Mouse (Mus musculus) cerebellum, adult 9-10 months (tissue): ENCODE data around the gene Kcnk12.
A peak's percentile ranks its signal among the peaks of the same experiment; 100 is the strongest.

ENCODE experiments used
- DNase-seq: peaks from one replicate; pipeline ENCODE4 v3.0.0; 2022

The Kcnk12 gene

GRCm38 (mm10) chr17:87785721-87786120 is 12.1 kb downstream of the Kcnk12 start:
- no peak for DNase-seq

- peak; percentile 59 for DNase-seq
Measured at GRCm38 (mm10) chr17:87784911-87785310, 12.9 kb downstream of the Kcnk12 start.

- no peak for DNase-seq
Measured at GRCm38 (mm10) chr17:87784141-87784831, 13.5 kb downstream of the Kcnk12 start.

- no peak for DNase-seq
Measured at GRCm38 (mm10) chr17:87781244-87781643, 16.6 kb downstream of the Kcnk12 start.

- DNase-seq = no peak
Measured at GRCm38 (mm10) chr17:87780164-87780563, 17.6 kb downstream of the Kcnk12 start.

GRCm38 (mm10) chr17:87774982-87775381 is 22.8 kb downstream of the Kcnk12 start:
- DNase-seq = no peak

GRCm38 (mm10) chr17:87773175-87773574 is 24.6 kb downstream of the Kcnk12 start:
- no peak for DNase-seq

- DNase-seq = peak; percentile 96
Measured at GRCm38 (mm10) chr17:87770766-87771165, 27.0 kb downstream of the Kcnk12 start.

- no peak for DNase-seq
Measured at GRCm38 (mm10) chr17:87766888-87767287, 30.9 kb downstream of the Kcnk12 start.

- DNase-seq = no peak
Measured at GRCm38 (mm10) chr17:87765031-87765430, 32.8 kb downstream of the Kcnk12 start.

- DNase-seq = no peak
Measured at GRCm38 (mm10) chr17:87763146-87763545, 34.6 kb downstream of the Kcnk12 start.

- peak; percentile 73 for DNase-seq
Measured at GRCm38 (mm10) chr17:87760315-87760714, 37.5 kb downstream of the Kcnk12 start.

GRCm38 (mm10) chr17:87745926-87746888 is 51.6 kb downstream of the Kcnk12 start:
- DNase-seq = peak; percentile 70

- DNase-seq = peak; percentile 86
Measured at GRCm38 (mm10) chr17:87744985-87745925, 52.5 kb downstream of the Kcnk12 start.

- peak; percentile 54 for DNase-seq
Measured at GRCm38 (mm10) chr17:87739835-87740234, 58.0 kb downstream of the Kcnk12 start.

- no peak for DNase-seq
Measured at GRCm38 (mm10) chr17:87737144-87737543, 60.6 kb downstream of the Kcnk12 start.

- no peak for DNase-seq
Measured at GRCm38 (mm10) chr17:87734471-87734870, 63.3 kb downstream of the Kcnk12 start.

- no peak for DNase-seq
Measured at GRCm38 (mm10) chr17:87731962-87732361, 65.8 kb downstream of the Kcnk12 start.

GRCm38 (mm10) chr17:87726489-87727356 is 71.1 kb downstream of the Kcnk12 start:
- DNase-seq = no peak

- no peak for DNase-seq
Measured at GRCm38 (mm10) chr17:87724727-87725126, 73.1 kb downstream of the Kcnk12 start.

GRCm38 (mm10) chr17:87700101-87700500 is 97.7 kb downstream of the Kcnk12 start:
- no peak for DNase-seq
